Mouse (Mus musculus) midbrain, embryonic 14.5 days (tissue): ENCODE data around the gene 3110009E18Rik. TPM values are rescaled to one million over a fixed set of nuclear protein-coding genes. Genes with fewer than 3 reads are reported as not detected.
"Not testable (repeated sequence)": the region's sequence is repeated elsewhere in the genome, so short reads cannot be mapped to it uniquely, and the experiment has no call there.

Experiments used
- ATAC-seq: fragments of 200-750 bp; cut with Nextera tagmentation; 2 replicates; pipeline ENCODE4 v1.8.0; 2017; ENCODE audit warnings: moderate number of reproducible peaks, moderate library complexity; ENCODE audit not compliant: low FRiP score, low TSS enrichment
- DNase-seq: peaks from one replicate; pipeline ENCODE4 v3.0.0-alpha.2; 2015
- H3K27ac ChIP-seq: fragments of 300-500 bp; sonication (generic); replicated peaks from 2 replicates; pipeline ENCODE4 v1.5.1; 2014; ENCODE audit warnings: mild to moderate bottlenecking, low read depth, low read length, moderate library complexity
- H3K27me3 ChIP-seq: fragments of 300-500 bp; sonication (generic); 2 replicates; pipeline ENCODE4 v1.6.1; 2014; ENCODE audit warnings: low read length, control low read depth, mixed read lengths; ENCODE audit not compliant: control insufficient read depth, insufficient read depth
- H3K36me3 ChIP-seq: fragments of 300-500 bp; sonication (generic); 2 replicates; pipeline ENCODE4 v1.6.1; 2014; ENCODE audit warnings: low read length, control low read depth; ENCODE audit not compliant: control insufficient read depth, insufficient read depth
- H3K4me1 ChIP-seq: fragments of 300-500 bp; sonication (generic); 2 replicates; pipeline ENCODE4 v1.6.1; 2014; ENCODE audit warnings: mild to moderate bottlenecking, antibody characterized with exemption, low read length, control low read depth; ENCODE audit not compliant: control insufficient read depth, insufficient read depth
- H3K4me2 ChIP-seq: fragments of 300-500 bp; sonication (generic); 2 replicates; pipeline ENCODE4 v1.6.1; 2014; ENCODE audit warnings: mild to moderate bottlenecking, low read length, moderate library complexity
- H3K4me3 ChIP-seq: fragments of 300-500 bp; sonication (generic); replicated peaks from 2 replicates; pipeline ENCODE4 v1.5.1; 2014; ENCODE audit warnings: low read depth, low read length
- H3K9ac ChIP-seq: fragments of 300-500 bp; sonication (generic); replicated peaks from 2 replicates; pipeline ENCODE4 v1.6.1; 2014; ENCODE audit warnings: mild to moderate bottlenecking, low read length, moderate library complexity
- H3K9me3 ChIP-seq: fragments of 300-500 bp; sonication (generic); 2 replicates; pipeline ENCODE4 v1.6.1; 2016; ENCODE audit warnings: low read length, control low read depth, mixed read lengths; ENCODE audit not compliant: control insufficient read depth
- WGBS: fragments of 180-500 bp; shearing (Covaris S2); extraction: QIAGEN DNeasy Blood & Tissue Kit; methylation state at CpG from one replicate; pipeline ENCODE4 v1.1.7; 2014; 5-methylcytosine and 5-hydroxymethylcytosine counted together
- polyA plus RNA-seq: library from polyadenylated mRNA; unstranded; fragments of >200 nt; fragmentation: Nextera tagmentation; extraction: Ambion mirVana; gene quantifications from 2 replicates; pipeline ENCODE4 v1.2.1, GENCODE M21; 2014

Gene 3110009E18Rik
- polyA plus RNA-seq, 1 experiment from 2014 or later = 18.7 TPM

DNA sequence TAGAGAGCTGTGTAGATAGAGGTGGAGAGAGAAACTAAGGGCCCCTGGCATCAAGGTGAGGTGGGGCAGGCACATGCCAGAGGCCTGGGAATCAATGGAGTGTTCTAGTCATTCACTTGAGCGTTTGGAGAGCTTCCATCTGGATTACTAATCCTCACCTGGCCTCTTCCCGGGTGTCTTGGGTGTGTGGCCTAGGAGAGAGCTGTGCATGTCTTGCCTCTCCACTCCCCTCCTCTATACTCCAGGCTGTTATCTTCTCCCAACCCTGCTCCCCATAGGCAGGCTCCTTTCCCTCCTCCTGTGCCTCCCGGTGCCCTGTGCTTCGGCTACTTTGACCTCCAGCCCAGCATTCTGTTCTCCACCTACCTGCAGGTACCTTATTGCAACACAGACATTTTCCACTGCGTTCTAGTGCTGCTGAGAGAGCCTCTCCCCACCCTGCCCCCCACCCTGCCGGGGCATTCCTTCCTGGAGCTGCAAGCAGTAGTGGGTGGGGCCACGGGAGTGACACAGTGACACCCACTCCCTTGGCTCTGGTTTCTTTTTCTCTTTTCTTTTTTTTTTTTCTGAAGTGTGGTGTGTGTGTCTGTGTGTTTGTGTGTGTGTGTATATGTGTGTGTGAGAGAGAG is 37.9 kb upstream of the 3110009E18Rik start:
- no peak for DNase-seq
- H3K4me3 ChIP-seq = no peak overlapping the region
- no peaks in the 10 kb centered on the region for H3K27me3 ChIP-seq
- no peak overlapping the region for H3K27ac ChIP-seq
- no peaks in the 10 kb centered on the region for H3K36me3 ChIP-seq
- H3K9ac ChIP-seq = no peak overlapping the region
- H3K9me3 ChIP-seq = no peaks in the 10 kb centered on the region
- H3K4me2 ChIP-seq = no peak overlapping the region
- H3K4me1 ChIP-seq = no peaks in the 10 kb centered on the region
- ATAC-seq = no peak
- WGBS = 47% methylated on average over 7 of the region's 7 CpGs

DNA sequence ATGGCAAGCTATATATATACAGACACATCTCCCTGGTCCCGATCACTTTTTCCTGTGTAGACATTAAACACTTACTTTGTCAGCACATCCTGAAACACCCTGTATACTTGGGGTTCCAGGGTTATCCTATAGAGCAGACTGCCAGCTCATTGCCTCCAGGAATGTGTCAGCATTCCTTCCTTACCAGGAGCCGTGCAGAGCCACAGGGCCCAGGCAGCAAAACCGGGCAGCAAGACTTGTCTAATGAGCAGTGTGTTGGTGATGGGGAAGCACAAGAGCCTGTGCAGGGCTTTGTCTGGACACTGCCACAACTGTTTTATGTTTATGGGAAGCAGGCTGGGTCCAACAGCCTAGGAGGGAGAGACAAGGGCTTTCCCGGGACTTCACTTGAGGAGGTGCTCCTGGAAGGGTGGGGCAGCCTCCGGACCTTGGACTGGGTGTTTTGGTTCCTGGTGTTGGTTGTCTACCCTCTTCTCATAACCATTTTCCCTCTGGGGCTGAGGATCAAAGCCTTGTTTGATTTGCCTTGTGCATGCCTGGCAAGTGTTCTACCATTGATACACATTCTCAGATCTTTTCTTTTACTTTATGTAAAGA is 37.0 kb upstream of the 3110009E18Rik start:
- 67% methylated on average over 5 of the region's 5 CpGs for WGBS

DNA sequence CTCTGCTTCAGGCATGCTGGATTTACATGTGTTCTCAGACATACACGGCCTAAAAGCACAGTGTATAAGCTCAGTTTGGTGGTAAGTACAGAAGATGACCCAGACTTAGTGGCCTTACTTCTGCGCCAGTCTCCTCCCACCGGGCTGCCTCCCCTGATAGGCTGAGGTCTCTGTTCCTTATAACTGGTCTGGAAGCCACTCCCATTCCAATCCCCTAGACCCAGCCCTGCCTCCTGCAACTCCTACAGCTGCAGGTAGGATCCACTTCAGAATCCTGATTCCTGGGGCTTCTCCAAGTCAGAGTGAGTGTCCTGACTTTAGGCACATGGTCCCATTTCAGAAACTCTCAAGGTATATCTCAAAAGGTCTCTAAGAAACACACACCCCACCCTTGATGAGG is 35.3 kb upstream of the 3110009E18Rik start:
- no peaks in the 10 kb centered on the region for H3K36me3 ChIP-seq
- DNase-seq (no peak), ATAC-seq (no peak)
- H3K9me3 ChIP-seq = no peaks in the 10 kb centered on the region
- 60% methylated on average over 3 of the region's 3 CpGs for WGBS
- no peaks in the 10 kb centered on the region for H3K27me3 ChIP-seq
- no peak overlapping the region for H3K4me3 ChIP-seq
- no peak overlapping the region for H3K27ac ChIP-seq
- no peaks in the 10 kb centered on the region for H3K4me1 ChIP-seq
- H3K4me2 ChIP-seq = no peak overlapping the region
- H3K9ac ChIP-seq = no peak overlapping the region

More for the DNA sequence above, 37.0 kb upstream of the 3110009E18Rik start:
- DNase-seq = no peak
- Histone ChIP-seq H3K9me3 (no peaks in the 10 kb centered on the region), H3K27me3 (no peaks in the 10 kb centered on the region), H3K4me1 (no peaks in the 10 kb centered on the region), H3K4me3 (no peak overlapping the region), H3K4me2 (no peak overlapping the region), H3K9ac (no peak overlapping the region), H3K36me3 (no peaks in the 10 kb centered on the region), H3K27ac (no peak overlapping the region)
- no peak for ATAC-seq

DNA sequence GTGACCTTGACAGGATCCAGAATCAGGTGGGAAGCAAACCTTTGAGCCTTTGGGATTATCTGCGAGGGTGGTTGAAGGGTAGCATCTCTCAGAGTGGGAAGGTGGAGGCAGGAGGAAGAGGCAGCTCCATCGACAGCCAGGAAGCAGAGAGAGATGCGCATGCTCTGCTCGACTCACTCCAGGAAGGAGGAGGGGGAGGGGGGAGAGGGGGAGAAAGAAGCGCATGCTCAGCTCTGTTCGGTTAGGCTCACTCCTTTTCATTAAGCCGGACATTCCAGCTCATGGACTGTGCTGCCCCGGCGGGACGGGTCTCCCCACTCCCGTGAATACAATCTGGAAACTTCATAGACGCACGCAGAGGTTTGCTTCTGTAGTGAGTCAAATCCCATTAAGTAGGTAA is 34.3 kb upstream of the 3110009E18Rik start:
- DNase-seq = peak; percentile 21

DNA sequence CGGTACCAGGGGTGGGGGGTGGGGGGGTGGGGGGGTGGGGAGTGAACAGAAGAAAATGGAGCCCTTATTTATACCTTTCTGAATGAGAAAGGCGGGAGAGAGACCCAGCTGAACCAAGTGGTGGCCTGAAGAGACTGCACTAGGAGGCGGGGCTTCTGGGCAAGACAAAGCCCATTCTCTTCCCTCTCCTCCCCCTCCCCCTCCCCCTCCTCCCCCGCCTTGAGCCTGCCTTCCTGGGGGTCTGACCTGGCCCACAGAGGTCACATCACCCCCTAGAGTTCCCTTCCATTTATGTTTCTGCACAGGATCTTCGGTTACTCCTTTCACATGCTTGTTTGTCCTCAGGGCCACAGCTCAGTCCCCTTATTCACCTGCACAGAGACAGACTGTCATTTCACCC is 31.8 kb upstream of the 3110009E18Rik start:
- Histone ChIP-seq H3K9me3 (0 out of 2 replicates have a peak, but pooled peaks cover 3% of the 10 kb centered on the region), H3K27me3 (no peaks in the 10 kb centered on the region), H3K9ac (no peak overlapping the region), H3K36me3 (no peaks in the 10 kb centered on the region), H3K4me3 (no peak overlapping the region), H3K4me1 (no peaks in the 10 kb centered on the region), H3K4me2 (no peak overlapping the region), H3K27ac (no peak overlapping the region)
- ATAC-seq (no peak), DNase-seq (no peak)
- 7% methylated on average over 5 of the region's 5 CpGs for WGBS

More for the DNA sequence above, 34.3 kb upstream of the 3110009E18Rik start:
- H3K9me3 ChIP-seq = no peaks in the 10 kb centered on the region
- no peak overlapping the region for H3K4me3 ChIP-seq
- no peaks in the 10 kb centered on the region for H3K4me1 ChIP-seq
- no peak overlapping the region for H3K9ac ChIP-seq
- WGBS = 48% methylated on average over 13 of the region's 13 CpGs
- H3K36me3 ChIP-seq = no peaks in the 10 kb centered on the region
- H3K27ac ChIP-seq = no peak overlapping the region
- no peak for ATAC-seq
- no peaks in the 10 kb centered on the region for H3K27me3 ChIP-seq
- no peak overlapping the region for H3K4me2 ChIP-seq

DNA sequence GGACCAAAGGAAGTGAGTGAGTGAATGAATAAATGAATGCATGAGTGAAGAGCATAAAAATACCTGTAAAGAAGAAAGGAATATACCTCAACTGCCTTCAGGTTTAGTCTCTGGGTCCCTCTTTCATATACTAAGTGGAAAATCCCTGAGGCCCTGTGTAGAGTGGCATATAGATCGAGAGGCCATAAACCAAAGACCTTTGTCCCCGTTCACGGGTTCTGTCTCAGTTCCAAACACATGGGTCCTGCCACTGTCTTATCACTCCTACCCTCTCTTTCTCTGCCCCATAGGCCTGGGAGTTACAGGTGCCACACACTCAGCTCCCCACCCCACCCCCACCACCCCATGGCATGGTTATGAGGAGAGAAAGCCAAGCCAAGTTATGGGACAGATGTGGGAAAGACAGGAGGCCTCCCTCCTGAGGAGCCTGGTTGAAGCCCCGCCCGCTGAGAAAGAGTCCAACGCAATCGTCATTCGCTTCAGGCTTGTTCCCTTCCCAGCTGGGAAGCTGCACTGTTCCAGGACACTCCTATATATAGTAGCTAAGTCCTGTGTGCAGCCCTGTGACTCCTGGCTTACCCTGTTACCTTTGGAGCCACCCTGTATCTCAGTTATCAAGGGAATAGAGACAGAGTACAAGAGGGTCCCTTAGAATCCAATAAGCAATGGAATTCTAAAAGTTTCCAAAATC is 30.0 kb upstream of the 3110009E18Rik start:
- H3K4me2 ChIP-seq = no peak overlapping the region
- no peaks in the 10 kb centered on the region for H3K4me1 ChIP-seq
- no peak overlapping the region for H3K9ac ChIP-seq
- ATAC-seq (no peak), DNase-seq (no peak)
- no peaks in the 10 kb centered on the region for H3K36me3 ChIP-seq
- H3K27me3 ChIP-seq = no peaks in the 10 kb centered on the region
- 0 out of 2 replicates have a peak, but pooled peaks cover 3% of the 10 kb centered on the region for H3K9me3 ChIP-seq
- H3K27ac ChIP-seq = no peak overlapping the region
- H3K4me3 ChIP-seq = no peak overlapping the region
- 87% methylated on average over 8 of the region's 8 CpGs for WGBS

DNA sequence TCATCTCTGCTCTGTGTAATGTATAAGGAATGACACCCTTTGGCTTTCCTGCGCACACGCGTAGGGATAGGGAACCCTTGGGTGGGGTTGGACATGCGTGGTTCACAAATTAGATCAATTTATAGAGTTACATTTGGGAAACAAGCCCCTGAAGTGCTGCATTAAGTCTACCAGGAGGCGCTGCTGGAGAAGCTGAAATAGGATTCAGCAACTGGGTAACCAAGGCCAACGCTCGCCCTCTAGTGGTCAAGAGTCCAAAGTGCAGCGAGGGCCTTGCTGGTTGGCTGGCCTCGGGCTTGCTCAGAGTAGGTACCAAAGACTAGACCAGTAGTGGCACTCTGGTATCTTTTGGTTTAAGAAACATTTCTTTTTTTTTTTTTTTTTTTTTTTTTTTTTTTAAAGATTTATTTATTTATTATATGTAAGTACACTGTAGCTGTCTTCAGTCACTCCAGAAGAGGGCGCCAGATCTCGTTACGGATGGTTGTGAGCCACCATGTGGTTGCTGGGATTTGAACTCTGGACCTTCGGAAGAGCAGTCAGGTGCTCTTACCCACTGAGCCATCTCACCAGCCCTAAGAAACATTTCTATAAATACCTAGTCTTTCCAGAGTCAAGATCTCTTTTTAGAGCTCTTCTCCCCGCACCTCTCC is 27.4 kb upstream of the 3110009E18Rik start:
- H3K4me1 ChIP-seq, ATAC-seq, H3K27me3 ChIP-seq, H3K27ac ChIP-seq, H3K9ac ChIP-seq, H3K4me2 ChIP-seq, H3K36me3 ChIP-seq, H3K4me3 ChIP-seq, H3K9me3 ChIP-seq: not testable (repeated sequence)
- 54% methylated on average over 11 of the region's 14 CpGs for whole genome bisulfite sequencing
- peak; percentile 86 for DNase-seq

DNA sequence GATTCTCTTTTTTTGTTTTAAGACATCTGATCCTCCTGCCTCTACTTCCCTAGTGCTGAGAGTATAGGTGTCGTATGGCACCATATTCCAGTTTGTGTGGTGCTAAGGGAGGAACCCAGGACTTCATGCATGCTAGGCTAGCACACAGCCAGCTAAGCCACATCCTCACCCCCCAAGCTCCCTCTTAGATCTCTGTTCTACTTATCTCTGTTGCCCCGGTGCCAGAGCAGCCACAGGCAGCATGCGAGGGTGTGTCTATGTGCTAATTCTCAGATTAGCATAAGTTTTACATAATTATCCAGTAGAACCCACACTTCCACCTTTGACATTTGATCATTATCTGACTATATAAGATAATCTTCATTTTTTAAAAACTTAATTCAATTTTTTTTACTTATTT is 26.1 kb upstream of the 3110009E18Rik start:
- WGBS = 62% methylated on average over 3 of the region's 3 CpGs
- no peak for DNase-seq

More for the DNA sequence above, 26.1 kb upstream of the 3110009E18Rik start:
- no peak overlapping the region for H3K27ac ChIP-seq
- H3K9me3 ChIP-seq = 0 out of 2 replicates have a peak, but pooled peaks cover 3% of the 10 kb centered on the region
- H3K9ac ChIP-seq = no peak overlapping the region
- no peaks in the 10 kb centered on the region for H3K4me1 ChIP-seq
- no peaks in the 10 kb centered on the region for H3K36me3 ChIP-seq
- no peak overlapping the region for H3K4me3 ChIP-seq
- no peaks in the 10 kb centered on the region for H3K27me3 ChIP-seq
- H3K4me2 ChIP-seq = no peak overlapping the region
- ATAC-seq = no peak
